Mouse (Mus musculus) cerebral cortex, adult 2 months (tissue): Measurements from ENCODE around the gene Pyroxd2.

ENCODE experiments used
- WGBS: fragments of 180-500 bp; shearing (Covaris S2); methylation state at CpG from one replicate; pipeline ENCODE4 v1.1.7; 2018; 5-methylcytosine and 5-hydroxymethylcytosine counted together

The Pyroxd2 gene

DNA sequence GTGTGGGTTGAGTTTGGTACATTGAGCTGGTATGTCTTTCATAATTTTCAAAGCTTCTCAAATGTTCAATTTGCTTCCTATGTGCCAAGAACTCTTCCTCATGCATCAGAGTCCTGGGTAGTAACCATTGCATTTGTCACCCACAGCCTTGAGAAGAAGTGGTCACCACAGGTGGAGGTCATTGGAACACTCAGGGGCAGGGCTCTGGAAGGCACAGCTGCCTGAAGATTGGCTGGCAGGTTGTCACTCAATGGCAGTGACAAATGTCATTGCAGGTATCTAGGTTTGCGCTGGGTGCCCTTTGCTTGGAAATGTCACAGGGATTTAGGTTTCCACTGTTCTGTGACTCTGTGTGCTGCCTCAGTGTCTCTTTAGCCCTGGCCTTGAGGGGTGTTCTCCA, 62.3 kb downstream of the Pyroxd2 start:
- WGBS, result 100% methylated on average over 1 of the region's 1 CpGs

DNA sequence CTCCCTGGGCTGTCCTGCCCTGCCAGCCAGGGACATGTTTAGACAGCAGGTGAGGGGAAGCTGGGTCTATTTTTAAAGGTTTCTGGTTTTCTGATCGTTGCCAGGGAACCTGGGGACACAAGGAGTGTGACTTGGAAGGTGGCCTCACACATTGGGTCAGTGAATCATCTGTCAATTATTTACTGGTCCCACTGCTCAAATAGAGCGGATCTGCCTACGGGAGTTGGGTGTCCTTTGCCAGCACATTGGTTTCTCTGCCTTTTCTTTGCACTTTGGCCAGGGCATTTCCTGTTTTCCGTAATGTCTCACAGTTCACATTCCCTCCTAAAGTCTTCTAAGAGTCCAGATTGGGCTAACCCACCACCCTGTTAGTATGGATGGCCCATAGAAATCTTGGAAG, 62.8 kb downstream of the Pyroxd2 start:
- 56% methylated on average over 4 of the region's 4 CpGs for WGBS

GRCm38 (mm10) chr19:42689321-42689720, 63.3 kb downstream of the Pyroxd2 start:
- WGBS, result 51% methylated on average over 11 of the region's 11 CpGs

GRCm38 (mm10) chr19:42682776-42683175, 69.8 kb downstream of the Pyroxd2 start:
- WGBS, result 63% methylated on average over 2 of the region's 2 CpGs

GRCm38 (mm10) chr19:42678191-42678590, 74.4 kb downstream of the Pyroxd2 start:
- WGBS, result 84% methylated on average over 10 of the region's 10 CpGs

DNA sequence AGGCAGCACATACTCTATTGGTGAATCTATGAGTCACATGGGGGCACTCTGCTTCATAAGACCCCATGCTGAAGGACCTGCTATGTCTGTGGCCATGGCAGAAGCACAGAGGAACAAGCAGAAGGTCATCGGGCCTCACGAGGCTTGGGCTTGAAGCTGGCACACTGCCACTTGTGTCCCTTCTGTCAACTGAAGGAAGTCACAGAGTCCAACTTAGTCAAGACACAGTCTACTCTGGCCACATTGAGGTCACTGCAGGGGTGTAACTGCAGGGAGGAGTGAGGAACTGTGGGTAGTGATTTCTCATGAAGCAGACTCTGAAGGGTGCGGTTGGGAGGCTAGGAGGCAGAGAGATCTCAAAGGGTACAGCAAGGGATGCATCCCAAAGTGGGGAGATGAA, 75.1 kb downstream of the Pyroxd2 start:
- 85% methylated on average over 3 of the region's 3 CpGs for WGBS

GRCm38 (mm10) chr19:42676931-42677330, 75.6 kb downstream of the Pyroxd2 start:
- 86% methylated on average over 3 of the region's 3 CpGs for WGBS
